Mouse (Mus musculus): ENCODE results near the gene Map3k20. TPM values are rescaled to one million over a fixed set of nuclear protein-coding genes. Genes with fewer than 3 reads are reported as not detected.

Map3k20 gene
- polyA plus RNA-seq, 1 experiment = 3.0 TPM

DNA sequence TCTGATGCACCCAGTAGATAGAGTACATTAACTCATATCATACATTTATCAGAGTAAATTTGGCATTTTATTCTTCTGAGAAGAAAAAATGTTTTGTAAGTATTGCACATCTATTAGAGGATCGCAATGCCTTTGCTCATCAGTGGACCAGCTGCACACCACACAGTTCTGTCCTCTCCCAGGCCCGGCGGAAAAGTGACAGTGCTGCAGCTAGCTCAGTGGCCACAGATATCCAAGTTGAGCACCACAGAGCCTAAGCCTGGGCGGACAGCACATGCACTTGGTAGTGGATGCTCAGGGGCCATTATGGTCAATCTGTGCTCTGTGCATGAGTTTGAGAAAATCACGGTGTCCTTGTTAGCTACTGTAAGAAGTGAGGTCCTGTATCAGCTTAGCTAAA is 82.4 kb downstream of the Map3k20 start:
- DNase-seq (ENCODE audit: low read depth in 1 of 2, low spot score in 2 of 2) = no peak
- no peak overlapping the region for H3K4me3 ChIP-seq (ENCODE audit: extremely low read depth, insufficient read depth, insufficient read length)
- H3K4me1 ChIP-seq (ENCODE audit: control insufficient read depth, insufficient read depth, insufficient read length) = peaks cover 5% of the 10 kb centered on the region
- no peak overlapping the region for H3K27ac ChIP-seq (ENCODE audit: insufficient read depth, low read length)
- TF ChIP-seq CTCF (IDR thresholded peaks at IDR 0.05; ENCODE audit: extremely low read depth, insufficient read depth, insufficient read length, insufficient replicate concordance) (no peak), POLR2A (IDR thresholded peaks at IDR 0.05; ENCODE audit: low read depth, low read length) (no peak)
- WGBS = 96% methylated on average over 5 of the region's 5 CpGs
- no peaks in the 10 kb centered on the region for H3K27me3 ChIP-seq (ENCODE audit: control insufficient read depth, insufficient read depth, low read length)
- no peaks in the 10 kb centered on the region for H3K36me3 ChIP-seq (ENCODE audit: control insufficient read depth, insufficient read depth, low read length)

DNA sequence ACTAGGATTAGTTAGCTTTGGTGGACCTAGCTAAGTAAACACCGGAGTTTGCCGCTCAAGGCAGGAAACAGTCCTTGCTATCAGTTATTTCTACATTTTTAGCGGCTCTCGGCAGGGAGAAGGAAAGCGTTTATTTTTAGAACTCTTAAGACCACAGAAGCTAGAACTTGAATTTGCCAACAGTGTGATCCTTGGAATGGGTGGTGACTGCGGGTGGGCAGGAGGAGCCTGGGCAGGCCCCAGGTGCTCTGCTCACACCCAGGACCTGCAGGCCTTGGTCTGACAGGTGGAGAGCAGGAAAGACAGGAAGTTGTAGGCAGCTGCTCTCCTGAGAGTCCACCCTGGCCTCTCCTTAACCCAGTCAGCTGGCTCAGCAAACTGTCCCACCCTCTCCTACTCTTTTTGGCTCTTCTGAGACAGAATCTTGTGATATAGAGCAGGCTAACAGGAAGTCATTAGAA is 83.7 kb downstream of the Map3k20 start:
- TF ChIP-seq CTCF (IDR thresholded peaks at IDR 0.05; ENCODE audit: extremely low read depth, insufficient read depth, insufficient read length, insufficient replicate concordance) = no peak
- TF ChIP-seq POLR2A (IDR thresholded peaks at IDR 0.05; ENCODE audit: low read depth, low read length) = no peak
- Histone ChIP-seq H3K4me3 (ENCODE audit: extremely low read depth, insufficient read depth, insufficient read length) (no peak overlapping the region), H3K27ac (ENCODE audit: insufficient read depth, low read length) (no peak overlapping the region), H3K36me3 (ENCODE audit: control insufficient read depth, insufficient read depth, low read length) (no peaks in the 10 kb centered on the region), H3K4me1 (ENCODE audit: control insufficient read depth, insufficient read depth, insufficient read length) (peaks cover 5% of the 10 kb centered on the region), H3K27me3 (ENCODE audit: control insufficient read depth, insufficient read depth, low read length) (no peaks in the 10 kb centered on the region)
- WGBS = 10% methylated on average over 6 of the region's 6 CpGs
- no peak for DNase-seq (ENCODE audit: low read depth in 1 of 2, low spot score in 2 of 2)

DNA sequence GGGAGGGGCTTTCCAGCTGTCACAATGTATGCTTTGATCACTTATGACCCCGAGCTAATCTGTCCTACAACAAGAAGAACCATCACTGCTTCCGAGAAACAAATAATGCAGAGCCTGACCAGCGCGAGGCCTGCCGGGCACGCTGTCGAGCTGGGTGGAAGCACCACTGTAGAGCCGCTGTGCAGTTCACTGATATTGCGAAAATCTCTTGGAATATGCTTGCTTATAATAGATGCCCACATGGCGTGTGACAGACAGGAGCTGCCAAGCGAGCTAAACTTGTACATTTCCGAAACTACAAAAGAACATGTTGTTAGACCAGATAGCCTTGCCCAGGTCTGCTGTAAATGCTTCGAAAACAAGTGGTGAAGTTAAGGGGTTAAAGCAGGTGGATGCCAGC is 86.7 kb downstream of the Map3k20 start:
- 91% methylated on average over 13 of the region's 13 CpGs for WGBS
- no peak for DNase-seq (ENCODE audit: low read depth in 1 of 2, low spot score in 2 of 2)
- H3K36me3 ChIP-seq (ENCODE audit: control insufficient read depth, insufficient read depth, low read length) = no peaks in the 10 kb centered on the region
- TF ChIP-seq POLR2A (IDR thresholded peaks at IDR 0.05; ENCODE audit: low read depth, low read length) (no peak), CTCF (IDR thresholded peaks at IDR 0.05; ENCODE audit: extremely low read depth, insufficient read depth, insufficient read length, insufficient replicate concordance) (no peak)
- H3K27ac ChIP-seq (ENCODE audit: insufficient read depth, low read length) = no peak overlapping the region
- peaks cover 5% of the 10 kb centered on the region for H3K4me1 ChIP-seq (ENCODE audit: control insufficient read depth, insufficient read depth, insufficient read length)
- H3K4me3 ChIP-seq (ENCODE audit: extremely low read depth, insufficient read depth, insufficient read length) = no peak overlapping the region
- H3K27me3 ChIP-seq (ENCODE audit: control insufficient read depth, insufficient read depth, low read length) = no peaks in the 10 kb centered on the region

DNA sequence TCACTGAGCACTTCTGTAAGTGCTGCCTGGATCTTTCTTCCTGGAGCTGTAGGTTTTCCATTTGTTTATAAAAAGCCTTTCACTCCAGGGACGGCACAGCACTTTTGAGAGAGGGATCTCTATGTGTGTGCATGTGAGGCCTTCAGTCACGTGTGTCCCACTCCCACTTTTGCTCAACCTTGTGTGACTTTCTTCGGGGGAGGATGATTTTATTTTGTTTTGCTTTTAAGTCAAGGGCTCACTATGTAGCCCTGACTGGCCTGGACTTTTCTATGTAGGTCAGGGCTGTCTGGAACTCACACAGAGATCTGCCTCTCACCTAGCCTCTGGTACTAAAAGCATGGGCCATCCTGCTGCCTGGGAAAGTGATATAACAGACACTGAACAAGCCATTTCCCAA is 88.6 kb downstream of the Map3k20 start:
- 83% methylated on average over 3 of the region's 3 CpGs for WGBS
- Histone ChIP-seq H3K27me3 (ENCODE audit: control insufficient read depth, insufficient read depth, low read length) (no peaks in the 10 kb centered on the region), H3K27ac (ENCODE audit: insufficient read depth, low read length) (no peak overlapping the region), H3K36me3 (ENCODE audit: control insufficient read depth, insufficient read depth, low read length) (no peaks in the 10 kb centered on the region), H3K4me3 (ENCODE audit: extremely low read depth, insufficient read depth, insufficient read length) (no peak overlapping the region), H3K4me1 (ENCODE audit: control insufficient read depth, insufficient read depth, insufficient read length) (peaks cover 5% of the 10 kb centered on the region)
- no peak for DNase-seq (ENCODE audit: low read depth in 1 of 2, low spot score in 2 of 2)
- TF ChIP-seq CTCF (IDR thresholded peaks at IDR 0.05; ENCODE audit: extremely low read depth, insufficient read depth, insufficient read length, insufficient replicate concordance) (no peak), POLR2A (IDR thresholded peaks at IDR 0.05; ENCODE audit: low read depth, low read length) (no peak)

DNA sequence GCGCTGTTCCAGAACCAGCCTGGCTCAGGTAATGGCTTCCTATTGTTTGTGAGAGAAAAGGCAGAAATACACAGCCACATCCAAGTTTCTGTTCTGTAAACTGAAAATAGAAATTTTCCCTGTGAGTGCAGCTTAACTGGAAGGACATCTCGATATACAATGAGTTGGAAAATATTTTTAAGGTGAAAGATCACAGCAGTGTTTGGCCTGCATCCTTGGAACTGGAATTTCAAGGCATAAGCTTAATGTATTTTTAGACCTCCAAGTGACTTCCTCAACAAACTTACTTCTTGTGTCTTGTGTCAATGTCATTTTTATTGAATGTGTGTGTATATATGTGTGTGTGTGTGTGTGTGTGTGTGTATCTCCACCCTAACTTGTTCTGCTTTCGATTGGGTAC is 90.4 kb downstream of the Map3k20 start:
- TF ChIP-seq POLR2A (IDR thresholded peaks at IDR 0.05; ENCODE audit: low read depth, low read length) = no peak
- no peak for TF ChIP-seq CTCF (IDR thresholded peaks at IDR 0.05; ENCODE audit: extremely low read depth, insufficient read depth, insufficient read length, insufficient replicate concordance)
- no peaks in the 10 kb centered on the region for H3K36me3 ChIP-seq (ENCODE audit: control insufficient read depth, insufficient read depth, low read length)
- H3K4me3 ChIP-seq (ENCODE audit: extremely low read depth, insufficient read depth, insufficient read length) = no peak overlapping the region
- no peak overlapping the region for H3K27ac ChIP-seq (ENCODE audit: insufficient read depth, low read length)
- no peaks in the 10 kb centered on the region for H3K27me3 ChIP-seq (ENCODE audit: control insufficient read depth, insufficient read depth, low read length)
- H3K4me1 ChIP-seq (ENCODE audit: control insufficient read depth, insufficient read depth, insufficient read length) = peaks cover 8% of the 10 kb centered on the region; the same call in 1 of the 2 replicates
- WGBS = 82% methylated on average over 3 of the region's 3 CpGs
- DNase-seq (ENCODE audit: low read depth in 1 of 2, low spot score in 2 of 2) = no peak

DNA sequence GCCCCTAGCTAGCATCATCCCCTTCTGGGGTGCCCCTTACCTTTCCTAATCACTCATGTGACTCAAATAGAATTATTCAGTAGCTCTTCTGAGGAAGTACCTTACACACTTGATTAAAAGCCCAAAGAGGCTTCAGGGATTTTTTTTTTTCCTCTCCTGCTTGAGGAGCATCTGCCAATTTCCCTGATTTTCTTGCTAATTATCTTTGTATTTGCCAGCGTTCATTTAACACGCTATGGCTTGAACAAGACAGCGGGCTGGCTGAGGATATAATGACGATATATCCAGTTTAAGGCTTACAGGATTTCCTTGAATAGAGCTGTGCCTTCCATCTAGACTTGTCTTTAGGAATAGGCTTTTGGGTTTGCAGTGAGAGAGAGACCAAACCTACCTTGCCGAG is 91.5 kb downstream of the Map3k20 start:
- no peak overlapping the region for H3K4me3 ChIP-seq (ENCODE audit: extremely low read depth, insufficient read depth, insufficient read length)
- no peak for DNase-seq (ENCODE audit: low read depth in 1 of 2, low spot score in 2 of 2)
- H3K36me3 ChIP-seq (ENCODE audit: control insufficient read depth, insufficient read depth, low read length) = no peaks in the 10 kb centered on the region
- 97% methylated on average over 5 of the region's 5 CpGs for WGBS
- no peak overlapping the region; the same call in 1 of the 2 replicates for H3K27ac ChIP-seq (ENCODE audit: insufficient read depth, low read length)
- TF ChIP-seq POLR2A (IDR thresholded peaks at IDR 0.05; ENCODE audit: low read depth, low read length) (no peak), CTCF (IDR thresholded peaks at IDR 0.05; ENCODE audit: extremely low read depth, insufficient read depth, insufficient read length, insufficient replicate concordance) (no peak)
- H3K4me1 ChIP-seq (ENCODE audit: control insufficient read depth, insufficient read depth, insufficient read length) = peaks cover 8% of the 10 kb centered on the region; the same call in 1 of the 2 replicates
- H3K27me3 ChIP-seq (ENCODE audit: control insufficient read depth, insufficient read depth, low read length) = no peaks in the 10 kb centered on the region

DNA sequence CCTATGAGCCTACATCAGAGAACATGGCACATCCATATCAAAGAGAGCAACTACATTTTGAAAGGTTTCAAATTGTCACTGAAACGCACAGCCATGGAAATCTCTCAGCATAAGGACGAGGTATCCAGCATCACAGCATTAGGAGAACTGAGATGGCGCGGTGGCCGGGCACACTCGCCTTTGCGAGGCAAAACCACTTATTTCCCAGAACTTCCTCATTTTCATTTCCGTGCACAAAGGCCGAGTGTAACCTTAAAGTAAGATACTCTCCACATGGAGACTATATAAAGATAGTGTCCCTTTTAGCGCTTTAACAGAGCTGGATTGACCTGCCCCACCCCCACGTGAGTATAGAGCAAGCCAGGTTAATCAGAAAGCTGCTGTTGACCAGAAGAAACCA is 94.0 kb downstream of the Map3k20 start:
- H3K4me1 ChIP-seq (ENCODE audit: control insufficient read depth, insufficient read depth, insufficient read length) = peaks cover 8% of the 10 kb centered on the region; the same call in 1 of the 2 replicates
- H3K27ac ChIP-seq (ENCODE audit: insufficient read depth, low read length) = no peak overlapping the region
- no peaks in the 10 kb centered on the region for H3K27me3 ChIP-seq (ENCODE audit: control insufficient read depth, insufficient read depth, low read length)
- DNase-seq (ENCODE audit: low read depth in 1 of 2, low spot score in 2 of 2) = peak in 1 of 2 experiments; percentile 15
- no peak for TF ChIP-seq POLR2A (IDR thresholded peaks at IDR 0.05; ENCODE audit: low read depth, low read length)
- no peaks in the 10 kb centered on the region for H3K36me3 ChIP-seq (ENCODE audit: control insufficient read depth, insufficient read depth, low read length)
- whole genome bisulfite sequencing = 32% methylated on average over 11 of the region's 11 CpGs
- H3K4me3 ChIP-seq (ENCODE audit: extremely low read depth, insufficient read depth, insufficient read length) = no peak overlapping the region
